Mouse (Mus musculus) A20 (cell line): ENCODE data around the gene Irf3.

Source experiments
- DNase-seq: peaks from one replicate; pipeline ENCODE4 v3.0.0-alpha.2; 2011; ENCODE audit warnings: low read depth, low spot score

Gene Irf3

DNA sequence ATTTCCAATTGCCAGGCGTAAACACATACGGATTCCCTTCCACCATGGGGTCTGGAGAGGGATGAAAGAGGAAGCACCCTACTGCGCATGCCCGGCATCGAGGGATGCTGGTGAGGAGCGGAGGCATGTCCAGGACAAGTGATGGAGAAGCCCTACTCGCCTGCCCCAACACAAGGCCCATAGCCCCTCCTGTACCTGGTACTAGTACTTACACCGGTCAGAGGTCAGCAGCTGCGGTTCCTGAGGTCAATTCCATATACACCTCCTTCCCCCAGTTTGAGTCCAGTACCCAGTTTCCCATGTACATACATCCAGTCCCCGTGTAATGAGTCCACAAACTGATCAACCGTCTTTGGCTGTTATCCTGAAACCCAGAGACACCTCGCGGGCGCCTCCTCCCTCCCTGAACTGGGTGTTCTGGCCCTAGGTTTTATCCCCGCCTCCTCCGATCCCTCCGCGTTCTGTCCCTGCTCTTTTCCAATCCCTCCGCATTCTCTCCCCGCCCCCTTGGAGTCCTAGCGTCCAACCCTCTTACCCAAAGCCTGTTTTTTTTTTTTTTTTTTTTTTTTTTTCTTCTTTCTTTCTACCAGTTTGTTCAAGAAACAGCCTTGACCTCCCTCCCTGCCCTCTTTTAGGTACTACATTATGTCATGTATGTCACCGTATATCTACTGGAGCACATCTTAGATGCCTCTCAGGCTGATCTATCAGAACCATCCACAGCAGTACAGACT, 22.9 kb upstream of the Irf3 start, which contains the start of gene Cpt1c:
Cpt1c (minus strand) TSS at position 469 of the 734 bp plus-strand sequence.
- no peak for DNase-seq

DNA sequence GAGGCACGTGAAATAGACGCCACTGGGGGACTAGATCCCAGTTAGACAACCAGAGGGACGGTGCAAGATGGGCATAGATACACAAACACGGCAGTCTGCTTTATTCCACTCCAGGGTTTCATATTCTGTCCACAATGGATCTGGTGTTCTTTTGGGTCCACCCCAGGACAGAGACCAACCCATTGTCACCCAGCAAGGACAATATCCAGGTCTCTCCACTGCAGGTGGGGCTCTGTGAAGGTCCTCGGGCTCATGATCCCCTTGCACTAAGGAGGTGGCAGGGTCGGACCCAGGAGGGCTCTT, 22.4 kb upstream of the Irf3 start:
- no peak for DNase-seq

- DNase-seq = no peak
Observed at GRCm38 (mm10) chr7:44978300-44978699, 19.1 kb upstream of the Irf3 start.

DNA sequence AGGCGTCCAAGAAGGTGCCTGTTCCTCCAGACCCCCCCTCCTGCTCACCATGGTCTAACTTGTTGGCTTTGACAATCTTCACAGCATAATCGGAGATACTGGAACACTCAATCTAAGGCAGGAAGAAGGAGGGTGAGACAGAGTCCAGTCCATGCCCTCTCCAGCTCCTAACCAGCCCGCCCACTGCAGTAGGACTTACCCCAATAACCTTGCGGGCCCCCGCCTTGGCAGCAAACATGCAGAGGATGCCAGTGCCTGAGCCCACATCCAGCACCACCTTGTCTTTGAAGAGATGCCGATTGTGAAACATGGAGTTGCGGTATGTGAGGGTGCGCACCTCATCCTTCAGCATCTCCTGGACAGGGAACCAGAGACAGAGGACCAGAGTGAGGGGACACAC, 15.9 kb upstream of the Irf3 start:
- DNase-seq = no peak

DNA sequence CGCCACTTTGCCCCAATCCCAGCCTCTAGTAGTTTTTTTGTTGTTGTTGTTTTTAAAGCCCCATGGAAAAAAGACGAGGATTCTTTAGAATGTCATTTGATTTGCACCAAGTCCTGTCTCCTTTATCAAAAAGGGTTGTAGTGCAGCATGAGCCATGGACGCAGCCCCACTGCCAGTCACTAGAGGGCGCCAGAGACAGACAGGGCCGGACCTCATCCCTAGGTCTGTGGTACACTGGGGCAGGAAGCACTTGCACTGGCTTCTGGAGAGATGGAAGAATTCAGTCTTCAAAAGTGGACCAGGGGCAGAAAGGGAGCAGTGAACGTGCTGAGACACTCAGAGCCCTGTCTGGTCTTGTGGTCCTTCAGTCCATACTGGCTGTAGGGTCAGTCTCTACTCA, 14.4 kb upstream of the Irf3 start:
- DNase-seq = peak; percentile 78

DNA sequence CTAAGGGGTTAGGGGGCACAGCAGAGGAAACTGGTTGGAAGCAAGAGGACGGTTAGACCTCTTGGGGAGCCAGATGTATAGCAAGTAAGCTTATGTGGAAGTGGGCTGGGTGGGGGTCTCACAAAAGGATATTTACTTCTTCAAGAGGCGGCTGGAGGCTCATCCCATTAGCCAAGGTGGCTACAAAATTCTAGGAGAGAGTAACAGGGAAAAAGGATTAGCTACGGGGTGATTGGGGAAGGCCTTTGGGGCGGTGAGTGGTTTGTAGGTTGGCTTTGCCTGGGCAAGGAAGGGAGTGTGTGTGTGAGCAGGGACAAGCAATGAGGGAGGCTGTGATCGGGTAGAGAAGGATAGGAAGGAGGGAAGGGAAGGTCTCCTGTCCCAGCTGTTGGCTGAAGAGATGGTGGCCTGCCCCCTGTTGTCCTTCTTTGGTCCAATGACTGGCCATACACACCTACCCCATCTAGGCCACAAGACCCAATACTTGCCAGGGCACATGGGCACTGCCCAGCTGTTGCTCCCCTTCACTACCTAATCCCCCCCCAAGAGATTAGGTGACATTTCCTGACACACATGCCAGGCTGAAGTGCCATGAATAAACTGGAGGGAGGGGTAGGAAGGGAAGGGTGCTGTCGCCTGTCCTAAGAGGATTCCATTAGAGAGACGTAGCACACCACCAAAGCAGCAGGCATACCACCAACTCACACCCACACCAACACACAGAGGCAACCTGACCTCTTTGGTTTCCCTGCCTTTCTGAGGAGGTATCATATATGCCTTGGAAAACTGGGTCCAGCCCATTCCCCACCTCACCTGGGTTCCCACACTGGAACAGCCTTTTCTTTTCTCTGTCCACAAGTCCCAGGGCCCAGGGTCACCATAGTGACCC, 13.3 kb upstream of the Irf3 start:
- DNase-seq = no peak

GRCm38 (mm10) chr7:44984833-44985164, 12.6 kb upstream of the Irf3 start:
- no peak for DNase-seq

DNA sequence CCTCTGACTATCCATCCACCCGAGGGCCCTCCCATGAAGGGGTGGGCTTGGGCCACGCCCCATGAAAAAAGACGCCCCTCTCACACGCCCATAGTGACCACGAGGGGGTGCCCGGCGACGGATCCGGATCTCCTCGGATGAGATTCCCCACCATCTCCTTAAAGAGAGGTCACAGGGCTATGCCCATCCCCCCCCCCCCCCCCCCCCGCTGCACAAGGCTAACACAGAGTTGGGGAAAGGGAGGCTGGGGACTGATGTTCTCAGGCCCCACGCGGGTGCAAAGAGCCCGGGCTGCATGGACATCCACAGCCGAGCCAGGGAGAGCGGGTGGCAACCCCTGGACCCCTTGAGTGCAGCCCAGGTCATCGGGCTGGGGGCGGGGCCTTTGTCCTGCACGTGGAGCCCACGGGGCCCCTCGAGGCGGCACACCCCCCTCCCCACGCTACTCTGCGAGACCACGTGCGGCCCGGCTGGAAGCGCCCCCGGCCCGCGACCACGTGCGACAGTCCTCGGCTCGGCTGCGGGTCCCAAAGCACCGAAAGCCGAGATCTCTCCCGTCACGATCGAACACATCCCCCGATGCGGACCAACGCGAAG, 11.8 kb upstream of the Irf3 start:
- peak; percentile 84 for DNase-seq

DNA sequence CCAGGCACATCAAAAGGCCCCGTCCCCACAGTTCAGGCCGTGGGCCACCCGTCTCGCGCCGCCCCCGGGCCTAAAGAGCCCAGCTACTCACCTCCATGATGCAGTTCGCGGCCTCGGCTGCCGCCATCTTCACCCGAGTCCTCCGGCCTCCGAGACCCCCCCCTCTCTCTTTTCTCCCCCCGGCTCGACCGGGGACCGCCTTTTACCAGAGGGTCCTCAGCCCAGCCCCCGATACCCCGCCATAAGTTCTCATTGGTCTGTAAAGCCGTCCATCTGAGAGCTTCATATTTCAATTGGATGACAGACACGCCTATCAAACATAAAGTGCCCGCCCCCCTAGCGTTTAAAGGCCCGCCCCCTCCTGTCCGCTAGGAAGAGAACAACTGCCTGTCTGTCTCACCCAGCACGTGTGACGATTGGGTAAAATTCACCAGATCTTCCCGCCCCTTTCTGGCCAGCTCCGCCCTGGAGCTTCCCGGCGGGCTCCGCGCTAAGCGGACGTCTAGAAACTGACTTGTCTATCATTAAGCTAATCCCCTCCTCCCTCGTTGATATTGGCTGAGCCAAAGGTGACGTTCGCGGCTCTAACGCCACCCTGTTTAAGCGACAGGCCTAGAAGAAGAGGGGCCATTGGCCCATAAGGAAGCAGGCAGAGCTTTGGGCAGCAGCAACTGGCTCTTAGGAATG, 11.1 kb upstream of the Irf3 start, which contains the start of gene Prmt1:
Prmt1 (minus strand) TSS at position 377 of the 687 bp plus-strand sequence.
- peak; percentile 99 for DNase-seq

GRCm38 (mm10) chr7:44986879-44987718, 10.3 kb upstream of the Irf3 start:
- no peak for DNase-seq

GRCm38 (mm10) chr7:44996672-44997071, 776 bp upstream of the Irf3 start:
- no peak for DNase-seq

GRCm38 (mm10) chr7:44997940-44998428, 536 bp downstream of the Irf3 start:
- no peak for DNase-seq

- DNase-seq = peak; percentile 40
Observed at GRCm38 (mm10) chr7:44998501-44998955, 1.1 kb downstream of the Irf3 start, which contains the start of gene Bcl2l12. Gene Bcl2l12 (minus strand): TSS chr7:44998712.

- DNase-seq = no peak
Observed at GRCm38 (mm10) chr7:44999753-45000152, 2.3 kb downstream of the Irf3 start.

DNA sequence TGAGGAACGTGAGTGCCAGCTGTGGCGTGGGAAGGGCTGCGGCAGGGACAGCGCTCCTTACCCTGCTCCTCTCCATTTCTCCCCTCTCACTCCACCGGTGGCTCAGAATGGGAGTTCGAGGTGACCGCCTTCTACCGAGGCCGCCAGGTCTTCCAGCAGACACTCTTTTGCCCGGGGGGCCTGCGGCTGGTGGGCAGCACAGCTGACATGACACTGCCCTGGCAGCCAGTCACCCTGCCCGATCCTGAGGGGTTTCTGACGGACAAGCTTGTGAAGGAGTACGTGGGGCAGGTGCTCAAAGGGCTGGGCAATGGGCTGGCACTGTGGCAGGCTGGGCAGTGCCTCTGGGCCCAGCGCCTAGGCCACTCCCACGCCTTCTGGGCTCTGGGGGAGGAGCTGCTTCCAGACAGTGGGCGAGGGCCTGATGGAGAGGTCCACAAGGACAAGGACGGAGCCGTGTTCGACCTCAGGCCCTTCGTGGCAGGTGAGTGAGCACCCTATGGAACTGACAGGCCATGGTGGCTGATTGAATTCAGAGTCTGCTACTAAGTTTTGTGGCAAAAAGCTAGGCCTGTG, 3.2 kb downstream of the Irf3 start:
- no peak for DNase-seq

GRCm38 (mm10) chr7:45002440-45002839, 5.0 kb downstream of the Irf3 start:
- DNase-seq = no peak

DNA sequence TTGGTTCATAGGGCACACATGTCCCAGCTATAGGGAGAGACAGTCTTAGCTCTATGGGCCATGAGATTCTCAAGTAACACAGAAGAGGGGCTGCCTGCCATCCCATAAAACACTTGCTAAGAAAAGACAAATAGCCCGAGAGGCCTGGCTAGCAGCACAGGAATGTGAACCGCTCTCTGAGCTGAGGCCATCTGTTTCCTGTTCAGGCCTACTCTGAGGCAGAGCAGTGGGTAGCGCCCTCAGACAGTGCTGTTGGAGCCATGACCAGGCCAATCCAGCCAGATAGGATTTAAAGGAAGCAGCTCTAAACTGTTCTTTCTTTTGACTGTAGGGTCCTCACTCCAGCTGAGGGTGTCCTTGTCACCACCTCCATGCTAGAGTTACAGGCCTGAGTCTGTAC, 7.1 kb downstream of the Irf3 start:
- no peak for DNase-seq

GRCm38 (mm10) chr7:45005321-45005992, 8.0 kb downstream of the Irf3 start:
- no peak for DNase-seq

DNA sequence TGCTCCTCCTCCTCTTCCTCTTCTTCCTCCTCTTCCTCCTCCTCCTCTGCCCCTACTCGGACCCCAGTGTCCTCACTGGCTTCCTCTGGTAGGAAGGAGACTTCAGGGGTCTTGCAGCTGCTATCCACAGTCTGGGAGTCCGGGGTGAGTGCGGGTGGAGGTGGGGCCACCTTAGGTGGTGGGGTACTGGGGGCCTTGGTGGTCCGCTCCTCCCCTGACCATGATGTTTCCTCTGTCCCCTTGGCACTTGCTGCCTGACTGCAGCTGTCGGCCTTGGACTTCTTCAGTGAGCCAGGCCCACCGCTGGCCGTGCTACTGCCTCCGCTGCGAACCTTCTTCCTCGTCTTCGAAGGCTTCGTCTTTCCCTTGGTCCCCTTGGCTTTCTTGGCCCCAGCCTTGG, 9.1 kb downstream of the Irf3 start:
- DNase-seq = no peak

- DNase-seq = no peak
Observed at GRCm38 (mm10) chr7:45007141-45007540, 9.7 kb downstream of the Irf3 start.
